Mouse (Mus musculus) lung, adult 2 months (tissue): ENCODE measurements around the gene Sptbn2.

ENCODE experiments used
- CTCF ChIP-seq: fragments of 200-500 bp; IDR thresholded peaks from 2 replicates; pipeline ENCODE4 v1.5.1; 2011; ENCODE audit warnings: mild to moderate bottlenecking, low read length, control low read depth; ENCODE audit not compliant: insufficient read depth
- POLR2A ChIP-seq: fragments of 200-500 bp; IDR thresholded peaks from 2 replicates; pipeline ENCODE4 v1.6.1; 2011; ENCODE audit warnings: low read depth, mild to moderate bottlenecking, control low read depth, low read length, borderline replicate concordance; ENCODE audit errors: extremely low read depth

DNA sequence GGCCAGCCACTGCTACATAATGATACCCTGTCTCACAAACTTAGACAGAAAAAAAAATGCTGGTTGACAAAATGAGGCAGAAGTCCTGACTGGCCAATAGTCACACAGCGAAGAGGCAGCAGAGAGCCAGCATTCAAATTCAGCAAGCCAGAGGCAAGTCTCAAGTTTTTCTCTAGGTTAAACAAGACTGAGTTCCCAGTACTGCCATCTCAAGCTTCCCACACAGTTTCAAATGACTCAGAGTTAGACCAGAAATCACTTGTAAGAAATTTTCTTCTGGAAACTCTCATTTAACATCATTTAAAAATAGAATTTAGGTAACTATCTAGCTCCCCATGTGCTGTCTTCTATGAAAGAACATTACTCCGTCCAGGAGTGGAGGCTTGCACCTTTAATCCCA, 86.9 kb downstream of the Sptbn2 start:
- no peak for TF ChIP-seq CTCF
- TF ChIP-seq POLR2A = no peak
